Mouse (Mus musculus): ENCODE measurements at regions not wholly inside any gene's neighbourhood (a gene's known extent, or its start where the extent isn't known, plus 50 kb on each side); places are given as distances from the start of the nearest gene placed in this dataset.

DNA sequence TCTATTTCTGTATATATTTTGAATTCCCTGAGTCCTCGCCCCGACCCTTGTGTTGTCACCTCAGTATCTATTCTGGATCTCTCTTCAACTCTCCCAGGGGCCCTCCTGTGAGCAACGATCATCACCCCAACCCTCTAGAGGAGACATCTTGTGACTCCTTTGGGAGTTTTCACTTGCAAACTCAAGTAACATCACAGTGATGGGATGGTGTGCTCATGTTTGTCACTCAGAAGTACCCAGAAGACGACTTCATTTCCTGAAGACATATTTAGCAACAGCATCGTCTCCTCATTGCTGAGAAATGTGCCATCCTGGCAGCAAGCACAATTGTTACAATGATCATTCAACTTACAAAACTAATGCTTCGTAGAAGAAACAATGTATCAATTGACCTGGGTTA, 57.9 kb upstream of the Mbip start:
- intact Hi-C loops (cut with DNase I), result loop anchor here (5.0 kb wide), 1 partner anchor 346 kb away; no protein-coding TSS in a partner anchor

DNA sequence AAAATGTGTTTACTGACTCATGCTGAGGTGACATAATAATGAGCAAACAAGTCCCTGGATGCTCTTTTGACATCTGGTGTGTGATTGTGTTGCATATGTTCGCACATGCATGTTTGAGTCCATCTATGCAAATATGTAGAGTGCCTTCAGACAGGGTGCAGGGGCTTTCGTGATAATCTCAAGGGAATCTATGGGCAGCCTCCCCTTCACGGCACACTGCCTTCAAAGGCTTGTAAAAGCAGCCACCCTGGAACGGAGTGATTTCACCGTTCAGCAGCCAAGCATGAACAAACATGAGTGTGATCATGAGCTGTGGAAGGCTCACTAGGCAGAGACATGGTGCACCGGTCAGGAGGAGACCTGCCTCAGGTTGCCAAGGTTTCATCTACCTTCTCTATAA, 57.1 kb upstream of the Mbip start:
- intact Hi-C loops (cut with DNase I), result loop anchor here (5.0 kb wide), 1 partner anchor 346 kb away; no protein-coding TSS in a partner anchor

DNA sequence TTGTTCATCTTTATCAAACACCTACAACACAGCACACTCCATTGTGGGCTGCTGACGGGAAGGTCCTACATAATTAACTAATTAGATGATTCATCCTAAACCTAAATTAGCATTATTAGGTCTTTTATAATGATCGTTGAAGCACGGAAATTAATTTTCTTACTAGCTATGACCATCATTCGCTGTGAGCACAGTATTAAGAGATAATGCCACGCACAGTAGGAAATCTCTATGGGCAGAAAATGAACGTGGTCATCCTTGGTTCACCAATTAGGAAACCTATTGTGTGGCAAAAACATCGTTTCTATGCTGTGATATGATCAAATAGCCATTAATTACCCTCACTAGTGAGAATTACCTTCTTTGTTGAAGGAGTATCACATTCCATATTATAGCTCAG, 56.4 kb upstream of the Mbip start:
- intact Hi-C loops (cut with DNase I), result loop anchor here (5.0 kb wide), 1 partner anchor 345 kb away; no protein-coding TSS in a partner anchor
